20 mouse cellular contexts compared by ENCODE assay signal in the genomic region with DNA sequence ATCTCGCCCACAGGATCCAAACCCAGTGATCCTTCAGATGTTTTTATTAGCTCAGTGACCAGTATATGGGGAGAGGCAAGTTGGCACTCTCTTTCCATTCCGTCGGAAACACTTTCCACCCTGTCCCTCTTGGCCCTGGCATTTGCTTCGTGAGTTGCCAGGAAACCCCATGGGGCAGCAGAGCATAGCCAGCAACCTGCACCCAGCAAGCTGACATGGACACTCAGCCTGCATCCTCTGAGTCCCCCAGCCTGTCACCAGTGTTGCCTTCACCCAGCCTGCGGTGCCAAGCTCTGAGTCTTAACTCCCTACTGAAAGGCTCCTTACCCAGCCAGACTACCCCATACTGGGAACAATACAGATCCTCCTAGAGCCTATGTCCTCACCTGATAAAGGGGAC.
DNase-seq lines count a peak whose midpoint lies in the region; ATAC-seq and TF ChIP-seq lines count a peak whose summit lies in the region.
"Had no signal": no experiment of that assay in that cellular context is flagged by ENCODE, and none has a peak within 500 bp of the region (broad histone marks: within the 10 kb centered on the region; RNA-seq: fewer than 3 reads in every experiment).

No protein-coding gene starts in this region.

- no peaks in the 10 kb centered on the region for H3K36me3 ChIP-seq in neural tube, embryonic 13.5 days
- H3K36me3 ChIP-seq: embryonic facial prominence, embryonic 13.5 days; heart, embryonic 13.5 days; kidney, embryonic 15.5 days; lung, embryonic 15.5 days; midbrain, embryonic 12.5 days; neural tube, embryonic 15.5 days had no signal

- no peak for TF ChIP-seq CTCF in gastrocnemius, adult 2 months (IDR thresholded peaks at IDR 0.05)

- H3K4me3 ChIP-seq in gastrocnemius, adult 2 months: no peak overlapping the region
- no peak overlapping the region for H3K4me3 ChIP-seq in neural tube, embryonic 13.5 days
- H3K4me3 ChIP-seq: embryonic facial prominence, embryonic 13.5 days; heart, embryonic 13.5 days; kidney, embryonic 15.5 days; lung, embryonic 15.5 days; midbrain, embryonic 12.5 days; neural tube, embryonic 15.5 days had no signal

- no peaks in the 10 kb centered on the region for H3K9me3 ChIP-seq in neural tube, embryonic 13.5 days
- H3K9me3 ChIP-seq: embryonic facial prominence, embryonic 13.5 days; heart, embryonic 13.5 days; kidney, embryonic 15.5 days; lung, embryonic 15.5 days; midbrain, embryonic 12.5 days; neural tube, embryonic 15.5 days had no signal

- 0 out of 2 replicates have a peak overlapping the region, but pooled peaks have one; percentile 13 for H3K9ac ChIP-seq in neural tube, embryonic 13.5 days
- H3K9ac ChIP-seq: embryonic facial prominence, embryonic 13.5 days; heart, embryonic 13.5 days; kidney, embryonic 15.5 days; liver, embryonic 14.5 days; lung, embryonic 15.5 days; midbrain, embryonic 12.5 days; neural tube, embryonic 15.5 days had no signal

- no peaks in the 10 kb centered on the region for H3K27me3 ChIP-seq in neural tube, embryonic 13.5 days
- H3K27me3 ChIP-seq: lung, embryonic 15.5 days; midbrain, embryonic 12.5 days; neural tube, embryonic 15.5 days had no signal

- H3K4me2 ChIP-seq in neural tube, embryonic 13.5 days: no peak overlapping the region
- H3K4me2 ChIP-seq: embryonic facial prominence, embryonic 13.5 days; heart, embryonic 13.5 days; kidney, embryonic 15.5 days; lung, embryonic 15.5 days; midbrain, embryonic 12.5 days; neural tube, embryonic 15.5 days had no signal

- H3K4me1 ChIP-seq in neural tube, embryonic 13.5 days (replicated peaks): peaks cover 4% of the 10 kb centered on the region; the same call in 1 of the 2 replicates
- H3K4me1 ChIP-seq: midbrain, embryonic 12.5 days had no signal

- peak; percentile 58 for DNase-seq in gastrocnemius, adult 2 months
- no peak for DNase-seq in gastrocnemius, postnatal 14 days
- no peak for DNase-seq in neural tube, embryonic 10.5 days (ENCODE audit: extremely low spot score, low spot score)
- peak; percentile 36 for DNase-seq in cerebellum, adult 8-10 months
- DNase-seq in skeletal muscle tissue, adult 2 months (ENCODE audit: low read depth, low spot score): peak; percentile 28
- DNase-seq in layer of hippocampus, postnatal 14 days (ENCODE audit: low spot score in 2 of 2): no peak
- no peak for DNase-seq in ovary, postnatal 14 days (ENCODE audit: low spot score)
- DNase-seq: right cerebral cortex, postnatal 14 days; thymus, postnatal 25 days had no signal

- ATAC-seq in neural tube, embryonic 13.5 days (ENCODE audit: low read depth): no peak
- ATAC-seq: forebrain, embryonic 14.5 days; hindbrain, postnatal 0 days; intestine, postnatal 0 days had no signal

- H3K27ac ChIP-seq in gastrocnemius, adult 2 months: peak overlapping the region; percentile 38; the same call in 1 of the 2 replicates
- H3K27ac ChIP-seq in neural tube, embryonic 13.5 days (replicated peaks): no peak overlapping the region
- H3K27ac ChIP-seq: embryonic facial prominence, embryonic 13.5 days; heart, embryonic 13.5 days; hindbrain, postnatal 0 days; kidney, embryonic 15.5 days; liver, embryonic 14.5 days; lung, embryonic 15.5 days; midbrain, embryonic 12.5 days; neural tube, embryonic 15.5 days had no signal

- intact Hi-C loops in gastrocnemius, adult 2 months (cut with DNase I): no loop called here
- intact Hi-C loops in gastrocnemius, postnatal 14 days (cut with DNase I; ENCODE audit: low total_unique reads): no loop called here

- WGBS in neural tube, embryonic 13.5 days: 69% methylated on average over 5 of the region's 5 CpGs

Comparison
In these comparisons a context has a peak if more than half of its experiments do, and no peak if none do; other contexts are left out.
1. DNase-seq: peak in gastrocnemius, adult 2 months (single experiment), cerebellum, adult 8-10 months (single experiment) and skeletal muscle tissue, adult 2 months (single experiment); none in gastrocnemius, postnatal 14 days (single experiment), neural tube, embryonic 10.5 days (single experiment), layer of hippocampus, postnatal 14 days (0 of 2) and ovary, postnatal 14 days (single experiment).